Mouse (Mus musculus): Measurements from ENCODE around the gene Bst2. TPM values are rescaled to one million over a fixed set of nuclear protein-coding genes. Genes with fewer than 3 reads are reported as not detected.
A peak's percentile ranks its signal among the peaks of the same experiment; 100 is the strongest.
"Not testable (repeated sequence)": the region's sequence is repeated elsewhere in the genome, so short reads cannot be mapped to it uniquely, and the experiment has no call there.

Bst2 gene
- polyA plus RNA-seq, 1 experiment from 2014 or later: 5.6 TPM

DNA sequence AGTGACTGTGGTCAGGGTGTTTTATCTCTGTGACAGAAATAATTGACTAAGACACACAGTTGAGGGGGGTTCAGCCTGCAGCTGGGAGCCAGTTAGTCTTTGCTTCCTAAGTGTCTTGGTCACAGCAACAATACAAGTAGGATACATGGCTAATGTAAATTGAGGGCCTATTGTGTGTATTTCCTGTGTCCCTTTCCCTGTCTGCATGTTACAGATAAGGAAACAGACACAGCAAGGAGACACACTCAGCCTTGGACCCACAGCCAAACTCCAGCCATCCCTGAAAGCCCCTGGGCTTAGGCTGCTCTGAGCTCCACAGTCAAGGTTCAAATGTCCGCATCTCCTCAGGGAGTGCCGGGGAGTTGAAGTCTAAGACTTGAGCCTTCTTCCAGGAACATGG lies 17.4 kb upstream of the Bst2 start:
- Histone ChIP-seq H3K27ac (no peak overlapping the region), H3K27me3 (ENCODE audit: low read depth, poor library complexity, severe bottlenecking) (peaks cover 45% of the 10 kb centered on the region), H3K4me1 (peaks cover 22% of the 10 kb centered on the region), H3K9me3 (replicated peaks) (no peaks in the 10 kb centered on the region), H3K36me3 (no peaks in the 10 kb centered on the region), H3K4me3 (no peak overlapping the region)
- WGBS: 89% methylated on average over 2 of the region's 2 CpGs
- no peak for DNase-seq (ENCODE audit: low spot score)

DNA sequence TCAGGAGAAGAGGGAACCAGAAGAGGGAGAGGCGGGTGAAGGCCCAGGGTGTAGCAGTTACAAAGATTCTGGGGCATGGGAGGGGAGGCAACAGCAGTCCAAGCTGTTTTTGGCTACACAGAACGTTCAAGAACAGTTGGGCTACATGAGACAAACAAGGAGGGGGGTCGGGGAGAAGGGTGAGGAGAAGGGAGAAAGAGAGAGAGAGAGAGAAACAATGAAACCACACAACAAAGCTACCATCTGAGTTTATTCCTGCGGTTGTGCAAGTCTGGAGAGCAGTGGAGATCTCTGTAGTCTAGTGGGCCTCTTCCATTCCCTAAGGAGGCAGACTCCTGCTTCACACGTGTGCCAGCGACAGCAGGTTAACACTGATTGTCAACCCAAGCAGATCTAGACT lies 16.7 kb upstream of the Bst2 start:
- Histone ChIP-seq H3K36me3 (no peaks in the 10 kb centered on the region), H3K27ac (no peak overlapping the region), H3K4me1 (peaks cover 19% of the 10 kb centered on the region), H3K9me3 (replicated peaks) (no peaks in the 10 kb centered on the region), H3K27me3 (ENCODE audit: low read depth, poor library complexity, severe bottlenecking) (peaks cover 39% of the 10 kb centered on the region), H3K4me3 (no peak overlapping the region)
- DNase-seq (ENCODE audit: low spot score): no peak
- WGBS: 73% methylated on average over 6 of the region's 6 CpGs

DNA sequence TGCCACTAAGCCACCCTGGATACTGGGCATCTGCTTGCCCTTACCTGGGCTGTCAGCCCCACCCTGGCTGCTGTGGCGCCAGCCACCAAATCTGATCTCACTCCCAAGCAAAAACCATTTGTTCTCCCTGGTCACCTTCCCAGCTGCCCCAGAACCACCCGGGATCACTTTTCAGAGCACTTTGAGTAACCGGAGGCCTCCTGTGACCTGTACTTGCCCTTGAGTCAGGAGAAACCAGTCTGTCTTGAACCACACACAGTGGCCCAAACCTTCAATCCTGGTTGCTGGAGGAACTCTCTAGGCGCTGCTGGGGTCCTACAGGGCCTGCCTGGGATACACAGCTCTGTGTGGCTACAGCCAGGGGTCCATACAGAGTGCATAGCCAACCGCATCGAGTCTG lies 15.5 kb upstream of the Bst2 start:
- 52% methylated on average over 6 of the region's 6 CpGs for whole genome bisulfite sequencing
- Histone ChIP-seq H3K36me3 (peaks cover 11% of the 10 kb centered on the region), H3K27ac (no peak overlapping the region), H3K4me1 (peaks cover 8% of the 10 kb centered on the region), H3K27me3 (ENCODE audit: low read depth, poor library complexity, severe bottlenecking) (peaks cover 27% of the 10 kb centered on the region), H3K4me3 (no peak overlapping the region), H3K9me3 (replicated peaks) (no peaks in the 10 kb centered on the region)
- no peak for DNase-seq (ENCODE audit: low spot score)

DNA sequence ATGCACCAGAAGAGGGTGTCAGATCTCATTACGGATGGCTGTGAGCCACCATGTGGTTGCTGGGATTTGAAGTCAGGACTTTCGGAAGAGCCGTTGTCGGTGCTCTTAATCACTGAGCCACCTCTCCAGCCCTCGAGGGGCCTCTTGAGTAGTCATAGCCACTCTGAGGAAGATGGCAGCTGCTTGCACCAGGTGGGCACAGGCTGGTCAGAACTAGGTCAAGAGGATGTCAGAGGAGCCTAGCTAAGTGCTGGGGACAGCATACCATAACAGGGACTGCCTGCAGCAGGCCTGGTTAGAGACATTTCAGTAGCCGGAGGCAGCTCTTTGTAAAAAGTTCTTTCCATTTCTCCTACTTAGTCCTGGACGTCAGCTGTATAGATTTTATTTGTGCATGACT lies 13.5 kb upstream of the Bst2 start:
- Histone ChIP-seq H3K27me3 (ENCODE audit: low read depth, poor library complexity, severe bottlenecking) (peaks cover 6% of the 10 kb centered on the region), H3K9me3 (replicated peaks) (no peaks in the 10 kb centered on the region), H3K36me3 (peaks cover 29% of the 10 kb centered on the region)

DNA sequence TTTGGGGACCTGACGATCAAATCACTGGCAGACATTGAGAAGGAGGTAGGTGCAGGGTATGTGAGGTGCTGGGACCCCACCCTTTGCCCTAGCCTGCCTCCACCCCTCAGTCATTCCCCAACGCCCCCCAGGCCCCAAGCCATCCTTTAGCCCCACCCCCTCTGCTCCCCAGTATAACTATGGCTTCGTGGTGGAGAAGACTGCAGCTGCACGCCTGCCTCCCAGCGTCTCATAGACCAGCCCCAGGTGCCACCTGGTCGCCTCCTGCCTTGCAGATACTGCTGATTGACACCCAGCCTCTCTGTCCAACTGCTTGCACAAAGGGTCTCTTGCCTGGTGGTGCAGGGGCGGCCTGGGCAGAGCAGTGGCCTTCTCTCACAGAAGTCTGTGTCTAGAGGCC lies 10.3 kb upstream of the Bst2 start:
- H3K36me3 ChIP-seq: peaks cover 37% of the 10 kb centered on the region
- 88% methylated on average over 7 of the region's 7 CpGs for WGBS
- no peak overlapping the region for H3K27ac ChIP-seq
- DNase-seq (ENCODE audit: low spot score): no peak
- H3K9me3 ChIP-seq (replicated peaks): no peaks in the 10 kb centered on the region
- peaks cover 16% of the 10 kb centered on the region for H3K4me1 ChIP-seq
- H3K4me3 ChIP-seq: no peak overlapping the region
- no peaks in the 10 kb centered on the region for H3K27me3 ChIP-seq (ENCODE audit: low read depth, poor library complexity, severe bottlenecking)

More for the DNA sequence above, 13.5 kb upstream of the Bst2 start:
- peaks cover 8% of the 10 kb centered on the region for H3K4me1 ChIP-seq
- H3K27ac ChIP-seq: no peak overlapping the region
- no peak for DNase-seq (ENCODE audit: low spot score)
- 71% methylated on average over 7 of the region's 7 CpGs for WGBS
- no peak overlapping the region for H3K4me3 ChIP-seq

DNA sequence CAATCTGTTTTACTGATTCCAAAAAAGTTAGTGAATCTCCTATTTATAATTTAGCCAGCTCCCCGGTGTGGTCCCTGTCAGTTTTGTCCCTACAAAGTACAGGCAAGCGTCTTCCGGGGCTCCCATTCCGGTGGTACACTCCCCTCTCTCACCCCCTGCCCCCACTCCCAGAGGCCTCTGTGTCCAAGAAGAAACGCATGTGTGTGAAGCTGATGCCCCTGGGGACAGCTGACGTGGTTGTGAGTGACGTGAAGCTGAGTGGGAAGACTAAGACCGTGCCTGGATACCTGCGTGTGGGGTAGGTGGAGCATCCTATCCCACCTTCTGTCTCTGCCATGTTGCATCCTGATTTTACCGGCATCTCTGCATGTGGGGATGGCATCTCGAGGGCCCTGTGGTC lies 7.8 kb upstream of the Bst2 start:
- DNase-seq (ENCODE audit: low spot score): no peak
- Histone ChIP-seq H3K4me1 (peaks cover 12% of the 10 kb centered on the region), H3K36me3 (peaks cover 37% of the 10 kb centered on the region), H3K4me3 (no peak overlapping the region), H3K9me3 (replicated peaks) (no peaks in the 10 kb centered on the region), H3K27ac (no peak overlapping the region), H3K27me3 (ENCODE audit: low read depth, poor library complexity, severe bottlenecking) (no peaks in the 10 kb centered on the region)
- 92% methylated on average over 11 of the region's 11 CpGs for WGBS

DNA sequence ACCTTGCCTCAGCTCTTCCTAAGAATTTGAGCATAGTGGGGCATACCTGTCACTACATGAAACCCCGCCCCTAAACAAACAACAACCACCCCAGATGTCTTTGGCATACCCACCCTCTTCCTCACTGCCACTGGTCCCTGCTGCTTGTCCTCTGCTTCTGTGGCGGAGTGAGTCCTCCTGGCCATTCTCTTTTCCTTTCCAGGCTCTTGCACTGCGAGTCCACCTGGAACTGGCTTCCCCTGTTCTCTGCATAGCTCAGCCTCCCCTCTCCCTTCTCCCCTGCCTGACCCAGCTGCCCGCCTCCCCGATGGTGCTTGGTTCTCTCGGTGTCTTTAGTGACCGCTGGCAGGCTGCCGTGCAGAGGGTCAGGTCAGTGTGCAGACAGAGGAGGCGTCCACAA lies 6.5 kb upstream of the Bst2 start:
- Histone ChIP-seq H3K4me3 (peak overlapping the region; percentile 87), H3K36me3 (peaks cover 35% of the 10 kb centered on the region), H3K27me3 (ENCODE audit: low read depth, poor library complexity, severe bottlenecking) (peaks cover 4% of the 10 kb centered on the region; the same call in 1 of the 2 replicates), H3K27ac (0 out of 2 replicates have a peak overlapping the region, but pooled peaks have one; percentile 83), H3K9me3 (replicated peaks) (no peaks in the 10 kb centered on the region), H3K4me1 (peaks cover 12% of the 10 kb centered on the region)
- 88% methylated on average over 9 of the region's 9 CpGs for WGBS
- DNase-seq (ENCODE audit: low spot score): no peak

DNA sequence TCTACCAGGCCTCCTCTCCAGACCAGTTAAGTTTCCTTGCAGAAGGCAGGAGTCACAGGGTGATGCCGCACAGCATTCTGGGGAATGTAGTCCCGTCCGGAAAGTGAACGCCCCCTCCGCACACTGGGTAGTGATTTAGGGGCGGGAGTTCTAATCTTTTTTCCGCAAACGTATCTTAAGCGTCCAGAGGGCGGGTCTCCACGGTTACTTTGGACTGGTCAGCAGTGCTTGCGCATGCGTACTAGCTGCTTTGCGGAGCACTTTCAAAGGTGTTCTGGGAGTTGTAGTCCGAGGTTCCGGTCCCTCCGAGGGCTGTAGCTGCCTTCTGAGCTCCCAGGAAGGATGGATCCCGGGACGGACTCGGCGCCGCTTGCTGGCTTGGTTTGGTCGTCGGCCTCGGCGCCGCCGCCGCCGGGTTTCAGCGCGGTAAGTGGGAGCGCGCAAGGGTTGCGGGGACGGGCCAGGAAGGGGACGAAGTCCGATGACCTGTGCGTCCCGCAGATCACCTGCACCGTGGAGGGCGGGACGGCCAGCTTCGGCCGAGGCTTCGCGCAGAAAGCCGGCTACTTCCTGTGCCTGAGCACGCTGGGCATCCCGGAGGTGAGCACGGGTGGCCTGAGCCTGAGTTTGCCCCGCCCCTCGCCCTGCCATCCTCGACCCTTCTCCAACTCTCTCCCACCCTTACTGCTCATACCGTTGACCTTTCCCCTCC lies 5.5 kb upstream of the Bst2 start, which contains the start of gene Mvb12a:
TSS of gene Mvb12a (plus strand) at position 291 of the 712 bp plus-strand sequence.
- Histone ChIP-seq H3K27me3 (ENCODE audit: low read depth, poor library complexity, severe bottlenecking) (peaks cover 12% of the 10 kb centered on the region), H3K9me3 (replicated peaks) (no peaks in the 10 kb centered on the region), H3K36me3 (peaks cover 27% of the 10 kb centered on the region), H3K27ac (peak within 1 kb of the TSS; percentile 83), H3K4me3 (peak within 1 kb of the TSS; percentile 87), H3K4me1 (peaks cover 16% of the 10 kb centered on the region)
- WGBS: under 1% methylated on average over 55 of the region's 55 CpGs
- DNase-seq (ENCODE audit: low spot score): peak; percentile 92

DNA sequence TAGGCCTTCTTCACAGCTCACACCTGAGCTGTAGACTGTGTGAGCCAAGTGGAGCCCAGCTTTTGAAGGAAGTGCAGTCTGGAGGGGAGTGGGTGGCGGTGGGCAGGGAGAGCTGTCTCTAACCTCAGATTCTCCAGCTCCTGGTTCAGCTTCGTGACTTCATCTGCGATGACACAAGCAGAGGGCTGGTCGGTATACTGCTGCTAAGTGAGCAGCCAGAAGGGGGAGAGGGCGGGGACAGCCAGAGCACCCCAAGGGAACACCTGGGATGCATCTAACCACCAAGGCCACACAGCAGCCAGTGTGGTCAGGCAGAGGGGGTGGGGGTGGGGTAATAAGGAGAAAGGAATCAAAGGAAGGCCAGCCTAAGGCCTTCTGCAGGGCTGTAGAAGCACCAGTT lies 1.6 kb downstream of the Bst2 start:
- no peaks in the 10 kb centered on the region for H3K9me3 ChIP-seq (replicated peaks)
- 49% methylated on average over 5 of the region's 5 CpGs for WGBS

DNA sequence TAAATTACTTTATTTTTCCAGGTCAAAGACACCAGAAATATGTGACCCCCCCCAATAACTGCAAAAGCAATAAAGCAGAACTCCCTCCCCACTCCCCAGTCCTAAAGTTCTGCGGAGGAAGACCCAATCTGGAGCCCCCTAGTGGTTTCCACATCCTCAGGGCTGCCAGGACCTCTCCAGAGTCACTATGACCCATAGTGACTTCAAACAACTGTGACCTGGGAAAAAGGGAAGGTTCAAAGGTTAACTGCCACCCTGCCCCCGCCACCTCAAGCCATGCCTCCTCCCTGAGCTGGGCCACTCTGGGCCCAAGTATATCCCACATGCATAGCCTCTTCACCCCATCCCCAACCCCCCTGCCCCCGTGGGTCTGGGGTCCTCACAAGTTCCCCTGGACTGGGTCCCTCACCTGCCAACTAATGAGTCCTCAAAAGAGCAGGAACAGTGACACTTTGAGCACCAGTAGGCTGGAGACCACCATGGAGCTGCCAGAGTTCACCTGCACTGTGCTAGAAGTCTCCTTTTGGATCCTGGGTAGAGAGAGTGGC lies 2.9 kb downstream of the Bst2 start:
- Histone ChIP-seq H3K4me1 (peaks cover 18% of the 10 kb centered on the region), H3K27ac (no peak overlapping the region), H3K36me3 (no peaks in the 10 kb centered on the region), H3K4me3 (no peak overlapping the region), H3K27me3 (ENCODE audit: low read depth, poor library complexity, severe bottlenecking) (peaks cover 40% of the 10 kb centered on the region), H3K9me3 (replicated peaks) (no peaks in the 10 kb centered on the region)
- DNase-seq (ENCODE audit: low spot score): no peak
- WGBS: 41% methylated on average over 3 of the region's 3 CpGs

More for the DNA sequence above, 1.6 kb downstream of the Bst2 start:
- no peak overlapping the region for H3K27ac ChIP-seq
- no peak overlapping the region for H3K4me3 ChIP-seq
- no peaks in the 10 kb centered on the region for H3K36me3 ChIP-seq
- DNase-seq (ENCODE audit: low spot score): no peak
- H3K4me1 ChIP-seq: peaks cover 18% of the 10 kb centered on the region
- peaks cover 41% of the 10 kb centered on the region for H3K27me3 ChIP-seq (ENCODE audit: low read depth, poor library complexity, severe bottlenecking)

DNA sequence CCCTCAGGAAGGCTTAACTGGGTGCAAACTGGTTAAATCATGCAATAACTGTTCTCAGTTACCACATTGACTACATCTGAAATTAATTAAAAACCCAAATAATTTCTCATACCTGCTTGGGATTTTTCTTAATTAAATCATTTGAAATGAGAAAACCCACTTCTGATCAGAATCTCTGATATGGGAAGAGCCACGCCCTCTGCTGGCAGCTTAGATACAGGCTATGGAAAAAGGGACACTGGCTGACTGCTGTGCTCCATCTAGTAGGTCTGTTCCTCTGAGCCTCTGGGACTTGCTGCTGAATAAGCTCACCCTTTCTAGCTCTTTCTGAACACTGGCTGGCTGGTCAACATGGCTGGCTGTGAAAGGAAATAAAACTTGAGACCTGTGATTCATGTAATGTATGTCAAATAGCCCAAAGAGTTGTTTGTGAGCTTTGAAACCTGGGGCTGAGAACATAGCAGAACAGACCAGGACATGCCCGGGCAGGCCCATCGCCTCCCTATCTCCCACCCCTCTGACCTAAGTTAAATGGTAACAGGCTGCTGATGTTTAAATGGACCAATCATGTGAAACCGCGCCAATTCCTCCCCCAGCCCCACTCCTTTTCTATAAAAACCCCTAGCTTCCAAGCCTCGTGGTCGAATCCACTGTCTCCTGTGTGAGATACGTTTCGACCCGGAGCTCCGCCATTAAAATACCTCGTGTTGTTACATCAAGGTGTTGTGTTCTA lies 6.4 kb downstream of the Bst2 start:
- WGBS: 76% methylated on average over 9 of the region's 12 CpGs
- H3K9me3 ChIP-seq (replicated peaks); DNase-seq (ENCODE audit: low spot score); H3K27ac ChIP-seq; H3K36me3 ChIP-seq; H3K4me3 ChIP-seq: not testable (repeated sequence)
- Histone ChIP-seq H3K4me1 (peaks cover 20% of the 10 kb centered on the region), H3K27me3 (ENCODE audit: low read depth, poor library complexity, severe bottlenecking) (peaks cover 38% of the 10 kb centered on the region)

DNA sequence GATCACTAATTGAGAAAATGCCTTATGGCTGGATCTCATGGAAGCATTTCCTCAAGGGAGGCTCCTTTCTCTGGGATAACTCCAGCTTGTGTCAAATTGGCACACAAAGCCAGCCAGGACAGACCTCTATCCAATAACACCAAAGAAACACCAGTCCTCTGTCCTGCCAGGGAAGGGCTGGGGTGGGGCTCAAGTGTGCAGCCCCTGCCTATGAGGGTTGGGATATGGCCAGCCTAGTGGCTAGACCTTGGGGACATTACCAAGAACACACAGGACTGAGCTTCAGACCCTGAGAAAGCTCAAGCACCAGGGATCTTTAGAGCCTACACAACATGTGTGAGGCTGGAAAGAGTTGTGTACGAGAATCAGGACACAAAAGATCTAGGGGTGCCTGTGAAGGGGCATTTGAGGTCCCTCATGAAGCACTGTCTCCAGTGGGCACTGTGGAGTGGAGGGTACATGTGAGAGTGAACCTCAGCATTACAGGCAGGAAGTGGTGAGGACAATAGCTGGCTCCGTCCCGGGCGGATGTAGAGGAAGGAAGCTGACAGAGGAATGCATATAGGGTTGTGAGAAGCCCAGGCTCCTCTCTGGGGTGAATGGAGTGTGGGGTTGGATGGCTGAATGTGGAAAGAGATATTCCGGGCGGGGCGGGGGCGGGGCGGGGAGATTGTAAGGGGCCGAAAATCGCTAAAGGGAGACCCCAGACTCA lies 8.7 kb downstream of the Bst2 start:
- H3K27me3 ChIP-seq (ENCODE audit: low read depth, poor library complexity, severe bottlenecking): peaks cover 49% of the 10 kb centered on the region
- DNase-seq (ENCODE audit: low spot score): no peak
- no peaks in the 10 kb centered on the region for H3K36me3 ChIP-seq
- no peak overlapping the region for H3K27ac ChIP-seq
- 89% methylated on average over 11 of the region's 11 CpGs for WGBS
- no peaks in the 10 kb centered on the region for H3K9me3 ChIP-seq (replicated peaks)
- H3K4me3 ChIP-seq: no peak overlapping the region
- H3K4me1 ChIP-seq: peaks cover 23% of the 10 kb centered on the region

All from limb, embryonic 10.5 days (tissue).